Mouse (Mus musculus) megakaryocyte, adult 5-6 weeks (primary cell): ENCODE results near the gene Vmn2r78. TPM values are rescaled to one million over a fixed set of nuclear protein-coding genes. Genes with fewer than 3 reads are reported as not detected.
"Not testable (repeated sequence)": the region's sequence is repeated elsewhere in the genome, so short reads cannot be mapped to it uniquely, and the experiment has no call there.

Experiments used
- ATAC-seq: 2 replicates; pipeline ENCODE4 v1.8.0; 2016; ENCODE audit warnings: mild to moderate bottlenecking, inconsistent platforms; ENCODE audit not compliant: poor library complexity, severe bottlenecking
- total RNA-seq, 2 experiments: library from RNA; stranded (forward) in 1 of 2; stranded (reverse) in 1 of 2; fragments of 153-499, 151-499 nt in 1 of 2; fragments of 221-1000, 200-1000 nt in 1 of 2; gene quantifications; 2 replicates each; pipeline versions ENCODE4 v1.2.3 to v1.2.4; 2015 to 2017

The Vmn2r78 gene
- total RNA-seq (2015) (not detected in 2 replicates), total RNA-seq (2017) (not detected in 2 replicates)

DNA sequence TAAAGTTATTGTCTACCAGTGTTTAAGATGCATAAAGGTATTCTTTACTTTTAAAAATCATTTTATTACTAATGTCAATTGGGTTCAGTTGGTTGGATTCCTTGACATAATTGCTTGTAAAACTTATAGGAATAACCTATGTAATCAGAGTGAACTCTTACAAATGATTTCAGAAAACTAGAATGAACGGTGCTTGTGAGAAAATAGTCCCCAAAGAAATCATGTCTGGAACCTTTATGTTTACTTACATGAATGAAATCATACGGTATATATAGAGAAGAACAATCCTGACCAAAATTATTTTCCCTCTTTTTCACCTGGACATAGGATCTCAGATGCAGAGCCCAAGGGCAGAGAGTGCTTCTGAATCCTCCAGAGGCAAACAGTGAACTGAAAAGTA is at the start of gene Vmn2r78:
Gene Vmn2r78, plus strand, starts transcription at position 301 of the 400 bp plus-strand sequence.
- ATAC-seq, result not testable (repeated sequence)

DNA sequence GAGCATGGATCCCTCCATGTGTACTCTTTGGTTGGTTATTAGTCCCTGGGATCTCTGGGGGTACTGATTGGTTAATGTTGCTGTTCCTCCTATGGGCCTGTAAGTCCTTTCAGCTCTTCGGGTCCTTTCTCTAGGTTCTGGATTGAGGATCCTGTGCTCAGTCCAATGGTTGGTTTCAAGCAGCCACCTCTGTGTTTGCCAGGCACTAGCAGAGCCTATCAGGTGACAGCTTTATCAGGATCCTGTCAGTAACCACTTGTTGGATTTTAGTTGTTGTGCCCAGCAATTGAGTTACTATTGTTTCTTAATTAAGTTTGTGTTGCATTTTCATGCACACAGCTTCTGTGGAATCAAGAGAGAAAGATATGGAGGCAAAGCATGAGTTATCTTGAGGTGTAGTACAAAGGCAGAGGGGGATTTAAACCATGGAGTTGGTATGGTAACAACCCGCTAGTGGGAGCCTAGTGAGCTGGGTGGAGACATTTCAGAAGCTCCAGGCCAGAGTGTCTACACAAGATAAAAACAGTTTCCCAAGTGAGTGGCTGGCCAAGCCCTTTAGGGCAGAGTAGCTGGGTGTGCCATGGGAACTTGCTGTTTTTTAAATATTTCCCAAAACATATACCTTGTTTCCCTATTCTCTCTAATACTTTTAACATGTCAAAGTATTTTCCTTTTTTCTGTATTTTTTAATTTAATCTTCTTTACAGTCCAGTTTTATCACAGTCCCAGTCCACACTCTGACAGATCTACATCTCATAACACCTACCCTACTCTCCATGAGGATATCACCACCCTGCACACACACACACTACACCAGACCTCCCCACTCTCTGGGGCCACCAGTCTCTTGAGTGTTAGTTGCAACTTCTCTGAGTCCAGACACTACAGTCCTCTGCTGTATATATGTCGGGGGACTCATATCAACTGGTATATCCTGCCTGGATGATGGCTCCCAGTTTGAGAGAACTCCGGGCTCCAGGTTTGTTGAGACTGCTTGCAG is 25.1 kb upstream of the Vmn2r78 start:
- no peak for ATAC-seq

DNA sequence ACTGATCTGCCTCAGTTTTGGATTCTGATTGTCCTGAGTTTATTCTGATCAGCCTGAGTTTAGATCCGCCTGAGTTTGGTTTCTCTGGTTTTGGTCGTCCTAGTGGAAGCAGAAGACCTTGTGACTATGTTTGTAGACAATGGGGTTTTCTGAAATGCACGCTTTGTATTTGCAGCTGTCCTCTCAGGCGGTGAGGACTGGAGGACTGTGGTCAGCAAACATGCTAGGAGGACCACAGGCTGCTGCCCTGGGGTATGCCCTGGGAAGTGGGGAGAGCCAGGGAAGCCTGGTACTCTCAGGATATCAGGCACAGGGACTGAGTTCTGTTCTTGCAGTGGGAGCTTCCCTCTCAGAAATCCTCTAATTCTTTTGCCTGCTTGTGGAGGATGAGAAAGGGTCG is 22.4 kb downstream of the Vmn2r78 start:
- ATAC-seq, result no peak

DNA sequence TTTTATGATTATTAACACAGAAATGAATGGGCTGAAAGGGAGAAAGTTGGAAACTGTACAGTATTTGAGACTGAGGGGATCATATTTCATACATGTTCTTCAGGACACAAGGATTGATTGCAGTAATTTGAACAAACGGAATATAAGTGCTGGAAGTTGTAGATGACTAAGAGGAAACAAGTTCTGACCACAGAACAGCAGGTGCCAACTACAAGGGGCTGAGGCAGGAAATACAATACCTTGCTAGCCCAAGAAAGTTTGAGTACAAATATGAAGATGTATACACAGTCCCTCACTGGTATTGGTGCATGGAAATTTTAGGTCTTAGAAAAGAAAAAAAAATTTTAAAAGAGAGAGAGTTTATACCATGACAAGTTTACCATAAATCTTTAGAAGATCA is 79.8 kb downstream of the Vmn2r78 start:
- no peak for ATAC-seq

DNA sequence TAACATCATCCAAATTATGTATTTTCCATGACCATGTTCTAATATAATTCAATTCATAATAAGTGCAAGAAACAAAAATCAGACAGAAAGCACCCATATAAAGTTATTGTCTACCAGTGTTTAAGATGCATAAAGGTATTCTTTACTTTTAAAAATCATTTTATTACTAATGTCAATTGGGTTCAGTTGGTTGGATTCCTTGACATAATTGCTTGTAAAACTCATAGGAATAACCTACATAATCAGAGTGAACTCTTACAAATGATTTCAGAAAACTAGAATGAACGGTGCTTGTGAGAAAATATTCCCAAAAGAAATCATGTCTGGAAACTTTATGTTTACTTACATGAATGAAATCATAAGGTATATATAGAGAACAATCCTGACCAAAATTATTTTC is 80.9 kb downstream of the Vmn2r78 start, which contains the start of gene Vmn2r79:
Gene Vmn2r79, plus strand, starts transcription at position 301 of the 400 bp plus-strand sequence.
- ATAC-seq, result not testable (repeated sequence)

Other genes starting within 250 kb of the Vmn2r78 start
- not detected in 2 replicates for gene Olfr292, start 226.8 kb upstream of the Vmn2r78 start, total RNA-seq (2015)
- not detected in 2 replicates for gene Olfr292, start 226.8 kb upstream of the Vmn2r78 start, total RNA-seq (2017)
- gene Folh1, start 139.2 kb upstream of the Vmn2r78 start, total RNA-seq (2015), result not detected in 2 replicates
- not detected in 2 replicates for gene Folh1, start 139.2 kb upstream of the Vmn2r78 start, total RNA-seq (2017)
- not detected in 2 replicates for gene Vmn2r77, start 120.1 kb upstream of the Vmn2r78 start, total RNA-seq (2015)
- not detected in 2 replicates for gene Vmn2r77, start 120.1 kb upstream of the Vmn2r78 start, total RNA-seq (2017)
- 0.02 TPM in 1 of 2 replicates, not detected in the other for gene Vmn2r79, start 81.0 kb downstream of the Vmn2r78 start, total RNA-seq (2015)
- not detected in 2 replicates for gene Vmn2r79, start 81.0 kb downstream of the Vmn2r78 start, total RNA-seq (2017)